Mouse (Mus musculus) hindbrain, embryonic 10.5 days (tissue): ENCODE data around the gene Trim38. TPM values are rescaled to one million over a fixed set of nuclear protein-coding genes. Genes with fewer than 3 reads are reported as not detected.
"Not testable (repeated sequence)": the region's sequence is repeated elsewhere in the genome, so short reads cannot be mapped to it uniquely, and the experiment has no call there.

Source experiments
- DNase-seq: peaks from one replicate; pipeline ENCODE4 v3.0.0-alpha.2; 2017; ENCODE audit warnings: low spot score
- H3K27ac ChIP-seq: fragments of 300-500 bp; sonication (generic); 2 replicates; pipeline ENCODE4 v1.5.1; 2016; ENCODE audit warnings: mild to moderate bottlenecking, moderate library complexity
- H3K27me3 ChIP-seq: fragments of 300-500 bp; sonication (generic); 2 replicates; pipeline ENCODE4 v1.6.1; 2016; ENCODE audit warnings: mild to moderate bottlenecking; ENCODE audit not compliant: poor library complexity, insufficient read depth, severe bottlenecking
- H3K36me3 ChIP-seq: fragments of 300-500 bp; sonication (generic); 2 replicates; pipeline ENCODE4 v1.6.1; 2016; ENCODE audit warnings: mild to moderate bottlenecking, moderate library complexity
- H3K4me1 ChIP-seq: fragments of 300-500 bp; sonication (generic); replicated peaks from 2 replicates; pipeline ENCODE4 v1.6.1; 2016; ENCODE audit warnings: mild to moderate bottlenecking
- H3K4me3 ChIP-seq: fragments of 300-500 bp; sonication (generic); 2 replicates; pipeline ENCODE4 v1.5.1; 2016; ENCODE audit warnings: mild to moderate bottlenecking, moderate library complexity
- H3K9me3 ChIP-seq: fragments of 300-500 bp; sonication (generic); 2 replicates; pipeline ENCODE4 v1.6.1; 2016; ENCODE audit warnings: mild to moderate bottlenecking, moderate library complexity
- WGBS: fragments of 180-500 bp; shearing (Covaris S2); methylation state at CpG from one replicate; pipeline ENCODE4 v1.1.7; 2016; 5-methylcytosine and 5-hydroxymethylcytosine counted together
- polyA plus RNA-seq: library from polyadenylated mRNA; unstranded; fragments of >200 nt; fragmentation: Nextera tagmentation; extraction: Ambion mirVana; gene quantifications from 2 replicates; pipeline ENCODE4 v1.2.1, GENCODE M21; 2016

The Trim38 gene
- polyA plus RNA-seq, 1 experiment from 2014 or later, result not detected

DNA sequence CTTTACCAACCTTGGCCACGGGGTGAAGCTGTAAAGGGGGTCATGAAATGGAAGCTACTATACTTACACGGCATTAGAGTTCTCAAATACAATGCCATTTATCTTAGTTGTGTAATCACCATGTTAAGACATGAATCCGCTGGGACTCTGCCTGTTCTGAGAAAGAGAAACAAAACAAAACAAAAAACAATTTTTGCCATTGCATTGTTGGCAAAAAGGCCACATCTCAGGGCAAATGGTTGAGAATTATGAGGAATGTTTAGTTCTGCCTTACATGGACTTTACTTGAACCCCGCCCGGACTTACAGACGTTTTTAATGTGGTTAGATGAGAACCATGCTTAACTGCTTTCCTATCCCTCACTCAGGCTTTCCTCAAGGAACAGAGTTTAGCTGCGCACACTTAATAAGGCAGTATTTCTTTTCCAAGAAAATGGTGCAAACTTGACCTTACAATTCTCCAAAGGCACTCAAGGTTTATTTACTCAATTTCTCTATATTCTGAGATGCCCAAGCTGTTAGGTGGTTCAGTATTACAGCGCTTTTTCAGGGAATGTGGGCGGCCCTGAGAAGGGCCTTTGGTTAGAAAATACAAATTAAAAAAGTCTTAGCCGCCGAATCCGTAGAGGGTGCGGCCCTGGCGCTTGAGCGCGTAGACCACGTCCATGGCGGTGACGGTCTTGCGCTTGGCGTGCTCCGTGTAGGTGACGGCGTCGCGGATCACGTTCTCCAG, 9.3 kb upstream of the Trim38 start:
- peak overlapping the region; percentile 94 for H3K27ac ChIP-seq
- H3K9me3 ChIP-seq, result no peaks in the 10 kb centered on the region
- H3K4me3 ChIP-seq, result peak overlapping the region; percentile 66
- H3K27me3 ChIP-seq, result no peaks in the 10 kb centered on the region
- 2% methylated on average over 22 of the region's 27 CpGs for WGBS
- no peaks in the 10 kb centered on the region for H3K36me3 ChIP-seq
- DNase-seq, result peak; percentile 47
- H3K4me1 ChIP-seq, result peaks cover 57% of the 10 kb centered on the region

DNA sequence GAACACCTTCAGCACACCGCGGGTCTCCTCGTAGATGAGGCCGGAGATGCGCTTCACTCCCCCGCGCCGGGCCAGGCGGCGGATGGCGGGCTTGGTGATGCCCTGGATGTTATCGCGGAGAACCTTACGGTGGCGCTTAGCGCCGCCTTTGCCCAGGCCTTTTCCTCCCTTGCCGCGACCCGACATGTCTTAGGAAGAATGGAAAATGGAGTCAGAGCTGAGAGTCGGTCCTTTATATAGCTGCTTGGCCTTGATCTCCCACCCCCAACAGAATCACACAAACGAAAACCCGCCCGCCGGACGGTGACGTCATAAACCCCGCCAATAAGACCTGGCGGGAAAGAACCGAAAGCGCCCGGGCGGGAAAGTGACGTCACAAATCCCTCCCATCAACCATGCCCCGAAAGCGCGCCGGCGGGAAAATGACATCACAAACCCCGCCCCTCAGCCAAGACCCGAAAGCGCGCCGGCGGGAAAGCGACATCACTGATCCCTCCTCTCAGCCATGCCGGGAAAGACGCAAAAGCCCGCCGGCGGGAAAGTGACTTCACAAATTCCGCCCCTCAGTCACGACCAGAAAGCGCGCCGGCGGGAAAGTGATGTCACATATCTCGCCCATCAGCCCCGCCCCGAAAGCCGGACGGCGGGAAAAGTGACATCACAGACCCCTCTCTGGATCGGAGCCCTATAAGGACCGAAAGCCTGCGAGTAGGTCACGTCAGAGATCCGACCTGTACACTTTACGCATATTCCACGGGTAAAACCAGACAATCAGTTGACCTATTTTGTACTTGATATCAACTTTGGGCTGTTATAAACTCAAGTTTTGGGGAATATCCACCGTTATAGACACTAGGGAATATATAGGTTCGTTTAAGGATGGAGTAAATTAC, 8.5 kb upstream of the Trim38 start, which contains the start of gene Hist1h4a:
Hist1h4a (minus strand) TSS at position 259 of the 893 bp plus-strand sequence.
- no peaks in the 10 kb centered on the region for H3K9me3 ChIP-seq
- WGBS, result under 1% methylated on average over 69 of the region's 72 CpGs
- peak within 1 kb of the TSS; percentile 94 for H3K27ac ChIP-seq
- peaks cover 57% of the 10 kb centered on the region for H3K4me1 ChIP-seq
- no peaks in the 10 kb centered on the region for H3K36me3 ChIP-seq
- peak within 1 kb of the TSS; percentile 66 for H3K4me3 ChIP-seq
- no peaks in the 10 kb centered on the region for H3K27me3 ChIP-seq
- DNase-seq, result peak; percentile 99

DNA sequence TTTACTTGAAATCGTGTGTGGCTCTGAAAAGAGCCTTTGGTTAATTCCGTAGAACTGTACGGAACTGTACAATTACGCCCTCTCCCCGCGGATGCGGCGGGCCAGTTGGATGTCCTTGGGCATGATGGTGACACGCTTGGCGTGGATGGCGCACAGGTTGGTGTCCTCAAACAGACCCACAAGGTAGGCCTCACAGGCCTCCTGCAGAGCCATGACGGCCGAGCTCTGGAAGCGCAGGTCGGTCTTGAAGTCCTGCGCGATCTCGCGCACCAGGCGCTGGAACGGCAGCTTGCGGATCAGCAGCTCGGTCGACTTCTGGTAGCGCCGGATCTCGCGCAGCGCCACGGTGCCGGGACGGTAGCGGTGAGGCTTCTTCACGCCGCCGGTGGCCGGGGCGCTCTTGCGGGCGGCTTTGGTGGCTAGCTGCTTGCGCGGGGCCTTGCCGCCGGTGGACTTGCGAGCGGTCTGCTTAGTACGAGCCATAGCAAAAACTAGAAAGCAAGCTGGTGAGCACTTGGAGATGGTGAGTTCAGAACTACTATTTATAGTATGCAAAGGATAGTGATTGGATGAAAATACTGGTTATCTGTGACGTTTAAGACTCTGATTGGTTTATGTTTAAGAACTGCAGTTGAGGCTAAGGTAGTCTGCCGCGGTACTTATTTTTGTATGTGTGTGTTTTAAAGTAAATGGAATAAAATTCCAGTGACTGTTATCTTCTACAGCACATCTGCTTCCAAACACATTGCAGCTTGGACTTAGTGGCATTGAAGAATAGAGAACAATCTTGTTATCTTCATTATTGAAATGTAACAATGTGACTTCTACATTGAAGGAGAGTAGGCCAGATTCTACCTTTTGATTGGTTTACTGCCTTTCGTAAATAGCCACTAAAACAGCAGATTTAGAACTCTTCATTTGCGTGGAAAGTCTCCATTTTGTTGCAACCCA, 7.6 kb upstream of the Trim38 start, which contains the start of gene Hist1h3a:
Hist1h3a (minus strand) TSS at position 516 of the 951 bp plus-strand sequence.
- H3K9me3 ChIP-seq, H3K36me3 ChIP-seq, H3K27me3 ChIP-seq: not testable (repeated sequence)
- Histone ChIP-seq H3K4me3 (peak within 1 kb of the TSS; percentile 66), H3K27ac (peak within 1 kb of the TSS; percentile 94), H3K4me1 (peaks cover 56% of the 10 kb centered on the region)
- WGBS, result under 1% methylated on average over 33 of the region's 52 CpGs
- peak; percentile 74 for DNase-seq

- no peak for DNase-seq
- Histone ChIP-seq H3K9me3 (no peaks in the 10 kb centered on the region), H3K27me3 (no peaks in the 10 kb centered on the region), H3K4me3 (peak overlapping the region; percentile 66), H3K4me1 (peaks cover 46% of the 10 kb centered on the region), H3K36me3 (no peaks in the 10 kb centered on the region), H3K27ac (peak overlapping the region; percentile 94)
- 2% methylated on average over 10 of the region's 10 CpGs for WGBS
Measured at GRCm38 (mm10) chr13:23763242-23763585, 6.5 kb upstream of the Trim38 start.

DNA sequence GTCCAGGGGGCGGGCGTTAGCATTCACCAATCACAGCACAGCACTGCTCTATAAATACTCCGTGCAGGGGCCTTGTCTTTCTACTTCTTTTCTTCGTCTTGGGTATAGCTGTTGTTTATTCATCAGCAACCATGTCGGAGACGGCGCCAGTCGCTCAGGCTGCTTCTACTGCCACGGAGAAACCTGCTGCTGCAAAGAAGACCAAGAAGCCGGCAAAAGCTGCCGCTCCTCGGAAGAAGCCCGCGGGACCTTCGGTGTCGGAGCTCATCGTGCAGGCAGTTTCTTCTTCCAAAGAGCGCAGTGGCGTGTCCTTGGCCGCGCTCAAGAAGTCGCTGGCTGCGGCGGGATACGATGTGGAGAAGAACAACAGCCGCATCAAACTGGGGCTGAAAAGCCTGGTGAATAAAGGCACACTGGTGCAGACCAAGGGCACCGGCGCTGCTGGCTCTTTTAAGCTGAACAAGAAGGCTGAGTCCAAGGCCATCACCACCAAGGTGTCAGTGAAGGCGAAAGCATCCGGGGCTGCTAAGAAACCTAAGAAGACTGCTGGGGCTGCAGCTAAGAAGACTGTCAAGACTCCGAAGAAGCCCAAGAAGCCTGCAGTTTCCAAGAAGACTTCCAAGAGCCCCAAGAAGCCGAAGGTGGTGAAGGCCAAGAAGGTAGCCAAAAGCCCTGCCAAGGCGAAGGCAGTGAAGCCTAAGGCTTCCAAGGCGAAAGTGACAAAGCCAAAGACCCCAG, 6.0 kb upstream of the Trim38 start, which contains the start of gene Hist1h1a:
Hist1h1a (plus strand) TSS at position 81 of the 738 bp plus-strand sequence.
- 4% methylated on average over 34 of the region's 34 CpGs for WGBS

DNA sequence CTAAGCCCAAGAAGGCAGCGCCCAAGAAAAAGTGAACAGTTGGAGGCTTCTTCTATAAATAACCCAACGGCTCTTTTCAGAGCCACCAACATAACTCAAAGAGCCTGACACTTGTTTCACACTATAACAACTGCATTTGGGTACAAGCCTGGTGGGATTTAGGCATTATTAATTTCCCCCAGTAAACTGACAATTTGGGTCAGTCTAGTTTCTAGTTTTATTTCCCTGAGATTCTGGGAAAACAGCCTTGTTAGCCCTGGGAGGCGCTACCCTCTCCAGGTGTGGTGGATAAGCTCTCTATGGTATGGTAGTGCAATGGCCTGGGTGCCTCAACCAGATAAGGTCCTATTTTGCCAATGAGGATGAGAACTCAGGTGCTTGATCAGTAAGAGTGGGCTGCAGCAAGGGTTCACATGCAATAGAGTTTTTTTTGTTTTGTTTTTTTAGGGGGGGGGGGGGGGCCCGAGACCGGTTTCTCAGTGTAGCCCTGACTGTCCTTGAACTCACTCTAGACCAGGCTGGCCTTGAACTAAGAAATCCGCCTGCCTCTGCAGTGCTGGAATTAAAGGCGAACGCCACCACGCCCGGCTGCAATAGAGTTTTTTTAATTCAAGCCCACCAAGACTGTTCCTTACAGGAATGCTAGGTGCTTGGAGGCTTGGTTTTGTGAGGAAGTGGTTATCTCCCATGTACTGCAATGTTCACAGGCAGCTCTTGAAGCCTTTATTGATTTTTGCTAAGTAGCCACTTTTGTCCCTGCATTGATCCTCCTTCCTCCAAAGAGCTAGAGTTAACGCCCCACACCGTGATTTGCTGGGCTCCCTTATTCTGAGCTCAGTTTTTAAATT, 5.2 kb upstream of the Trim38 start:
- H3K27me3 ChIP-seq, result no peaks in the 10 kb centered on the region
- peak overlapping the region; percentile 94 for H3K27ac ChIP-seq
- no peaks in the 10 kb centered on the region for H3K36me3 ChIP-seq
- peak overlapping the region; percentile 66 for H3K4me3 ChIP-seq
- WGBS, result 34% methylated on average over 12 of the region's 12 CpGs
- peaks cover 41% of the 10 kb centered on the region for H3K4me1 ChIP-seq
- DNase-seq, result peak; percentile 47
- no peaks in the 10 kb centered on the region for H3K9me3 ChIP-seq

More for the DNA sequence above, 6.0 kb upstream of the Trim38 start, which contains the start of gene Hist1h1a:
- Histone ChIP-seq H3K27me3 (no peaks in the 10 kb centered on the region), H3K36me3 (no peaks in the 10 kb centered on the region), H3K27ac (peak within 1 kb of the TSS; percentile 94), H3K9me3 (no peaks in the 10 kb centered on the region), H3K4me1 (peaks cover 43% of the 10 kb centered on the region), H3K4me3 (peak within 1 kb of the TSS; percentile 66)
- DNase-seq, result peak; percentile 90

GRCm38 (mm10) chr13:23765172-23765513, 4.6 kb upstream of the Trim38 start:
- H3K9me3 ChIP-seq, result no peaks in the 10 kb centered on the region
- H3K4me1 ChIP-seq, result peaks cover 35% of the 10 kb centered on the region
- H3K4me3 ChIP-seq, result peak overlapping the region; percentile 66; the same call in 1 of the 2 replicates
- 0 out of 2 replicates have a peak overlapping the region, but pooled peaks have one; percentile 94 for H3K27ac ChIP-seq
- H3K27me3 ChIP-seq, result no peaks in the 10 kb centered on the region
- 71% methylated on average over 1 of the region's 1 CpGs for WGBS
- H3K36me3 ChIP-seq, result no peaks in the 10 kb centered on the region
- no peak for DNase-seq

DNA sequence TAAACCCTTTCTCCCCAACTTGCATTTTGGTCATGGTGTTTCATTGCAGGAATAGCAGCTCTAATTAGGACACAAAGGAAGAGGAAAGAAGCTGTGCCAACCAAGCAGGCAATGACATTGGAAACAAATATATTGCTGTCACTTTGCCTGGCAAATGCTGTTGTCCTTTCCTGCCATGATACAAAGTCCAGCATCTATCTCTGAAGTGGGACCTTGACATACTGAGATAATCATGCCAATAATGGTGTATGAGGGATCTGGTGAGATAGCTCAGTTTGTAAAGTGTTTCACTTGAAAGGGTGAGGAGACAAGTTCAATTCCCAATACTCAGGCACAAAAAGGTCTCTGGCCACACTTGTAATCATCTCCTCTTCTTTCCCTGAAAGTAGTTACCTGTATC, 2.9 kb upstream of the Trim38 start:
- Histone ChIP-seq H3K4me1 (peaks cover 29% of the 10 kb centered on the region), H3K27me3 (no peaks in the 10 kb centered on the region), H3K27ac (no peak overlapping the region), H3K9me3 (no peaks in the 10 kb centered on the region), H3K36me3 (no peaks in the 10 kb centered on the region), H3K4me3 (no peak overlapping the region)
- no peak for DNase-seq

DNA sequence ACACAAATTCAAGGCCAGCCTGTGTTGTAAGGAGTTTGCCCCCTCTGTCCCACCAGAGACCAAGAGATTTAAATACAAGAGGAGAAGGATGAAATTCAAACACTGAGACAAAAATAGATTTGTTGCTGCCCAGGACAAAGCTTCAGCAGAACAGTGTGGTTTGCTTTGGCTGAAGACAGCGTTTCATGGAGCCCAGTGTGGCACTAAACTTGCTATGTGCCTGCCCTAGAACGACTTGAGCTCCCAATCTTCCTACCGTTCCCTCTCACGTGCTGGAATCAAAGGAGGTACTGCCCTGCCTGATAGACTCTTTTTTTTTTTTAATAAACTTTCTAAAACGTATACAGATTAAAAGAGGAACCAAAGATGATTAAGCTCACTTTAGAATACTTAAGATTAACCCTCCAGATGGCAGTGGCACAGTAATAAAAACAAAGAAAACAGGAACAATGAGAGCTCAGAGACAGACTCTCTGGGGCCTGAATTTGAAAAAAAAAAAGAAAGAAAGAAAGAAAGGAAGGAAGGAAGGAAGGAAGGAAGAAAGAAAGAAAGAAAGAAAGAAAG, 797 bp upstream of the Trim38 start:
- H3K27me3 ChIP-seq, result no peaks in the 10 kb centered on the region
- no peak for DNase-seq
- peaks cover 30% of the 10 kb centered on the region for H3K4me1 ChIP-seq
- H3K36me3 ChIP-seq, result no peaks in the 10 kb centered on the region
- no peaks in the 10 kb centered on the region for H3K9me3 ChIP-seq
- H3K4me3 ChIP-seq, result no peak overlapping the region
- WGBS, result 61% methylated on average over 5 of the region's 5 CpGs
- H3K27ac ChIP-seq, result no peak overlapping the region

- 24% methylated on average over 21 of the region's 21 CpGs for WGBS
- Histone ChIP-seq H3K4me1 (peaks cover 19% of the 10 kb centered on the region), H3K9me3 (no peaks in the 10 kb centered on the region), H3K27ac (peak overlapping the region; percentile 53), H3K4me3 (peak overlapping the region; percentile 28), H3K27me3 (no peaks in the 10 kb centered on the region), H3K36me3 (no peaks in the 10 kb centered on the region)
- peak; percentile 71 for DNase-seq
Measured at GRCm38 (mm10) chr13:23772561-23773313, 3.0 kb downstream of the Trim38 start.
